Mouse (Mus musculus) brain, embryonic 14.5 days (tissue): ENCODE data around the gene Rcc1l.

ENCODE experiments used
- CTCF ChIP-seq: fragments of 200-500 bp; IDR thresholded peaks from 2 replicates; pipeline ENCODE4 v1.5.1; 2012; ENCODE audit warnings: inconsistent platforms, mild to moderate bottlenecking, moderate library complexity, borderline replicate concordance; ENCODE audit not compliant: insufficient read depth, insufficient read length; ENCODE audit errors: extremely low read depth
- POLR2A ChIP-seq: fragments of 200-500 bp; IDR thresholded peaks from 2 replicates; pipeline ENCODE4 v1.6.1; 2012; ENCODE audit warnings: mild to moderate bottlenecking, inconsistent platforms, borderline replicate concordance; ENCODE audit not compliant: poor library complexity, insufficient read depth, insufficient read length, severe bottlenecking; ENCODE audit errors: extremely low read depth

- no peak for TF ChIP-seq CTCF
- no peak for TF ChIP-seq POLR2A
Measured at GRCm38 (mm10) chr5:134141236-134141635, 35.3 kb downstream of the Rcc1l start.
